Mouse (Mus musculus) liver, postnatal 0 days (tissue): ENCODE data around the gene Il1r1.

ENCODE experiments used
- CTCF ChIP-seq: sonication (generic); IDR thresholded peaks from 2 replicates; pipeline ENCODE4 v1.5.1; 2016; ENCODE audit warnings: antibody characterized with exemption, low read depth
- EP300 ChIP-seq: IDR thresholded peaks from 2 replicates; pipeline ENCODE4 v1.6.1; 2016; ENCODE audit warnings: antibody characterized with exemption, low read depth, mild to moderate bottlenecking

- TF ChIP-seq EP300: no peak
- no peak for TF ChIP-seq CTCF
Observed at GRCm38 (mm10) chr1:40253940-40254339, 29.1 kb downstream of the Il1r1 start.
